Mouse (Mus musculus) adrenal gland, postnatal 14 days (tissue): ENCODE results near the gene Pla2g4d. TPM values are rescaled to one million over a fixed set of nuclear protein-coding genes. Genes with fewer than 3 reads are reported as not detected.

Experiments
- DNase-seq: peaks from one replicate; pipeline ENCODE4 v3.0.0; 2021; ENCODE audit warnings: mixed read lengths
- long read RNA-seq, 2 experiments: library from polyadenylated mRNA; stranded (forward); transcript quantifications; one replicate each; pipeline ENCODE4 v2.0.0; 2021
- total RNA-seq: library from RNA; stranded (reverse); gene quantifications from 2 replicates; pipeline ENCODE4 v1.2.3, GENCODE M21; 2021

The Pla2g4d gene
- not detected in 2 replicates for total RNA-seq
- long read RNA-seq, experiment 1, result 0 reads
- long read RNA-seq, experiment 2, result 0 reads

DNA sequence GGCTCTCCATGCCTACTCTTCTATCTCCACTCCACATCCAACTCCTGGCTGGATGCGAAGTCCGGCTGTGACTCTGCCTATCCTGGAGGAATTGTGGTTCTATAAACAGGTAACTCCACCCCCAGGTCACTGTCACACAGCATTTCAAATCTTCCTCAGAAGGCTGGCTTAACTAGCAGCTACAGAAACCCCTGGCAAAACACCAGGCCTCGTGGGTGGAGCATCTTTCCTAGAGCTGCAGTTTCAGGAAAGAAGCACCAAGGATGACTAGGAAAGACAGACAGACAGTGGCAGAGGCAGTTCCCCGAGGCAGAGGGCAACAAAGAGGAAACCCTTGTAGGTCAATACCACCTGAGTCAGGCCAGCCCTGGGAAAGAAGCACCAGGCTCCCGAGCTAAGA is at the start of gene Pla2g4d:
Gene Pla2g4d (minus strand): TSS at position 203 of the 400 bp plus-strand sequence.
- DNase-seq, result no peak

DNA sequence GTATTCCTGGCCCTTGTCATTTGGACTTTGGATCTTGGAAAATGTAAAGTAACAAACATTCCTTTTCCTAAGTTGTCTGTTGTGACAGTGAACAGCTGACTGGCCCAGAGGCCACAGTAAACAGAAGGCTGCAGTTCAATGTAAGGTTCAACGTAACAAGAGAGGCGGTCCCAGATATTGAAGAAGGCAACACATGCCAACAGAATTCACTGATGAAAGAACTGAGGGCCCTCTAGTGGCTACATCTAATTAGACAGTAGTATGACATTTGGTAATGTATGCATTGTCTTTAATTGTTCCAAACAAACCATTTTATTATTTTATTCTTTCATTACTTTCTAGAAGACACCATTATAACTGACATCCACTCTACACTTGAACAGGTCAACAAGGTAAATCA is 48.9 kb upstream of the Pla2g4d start:
- no peak for DNase-seq

DNA sequence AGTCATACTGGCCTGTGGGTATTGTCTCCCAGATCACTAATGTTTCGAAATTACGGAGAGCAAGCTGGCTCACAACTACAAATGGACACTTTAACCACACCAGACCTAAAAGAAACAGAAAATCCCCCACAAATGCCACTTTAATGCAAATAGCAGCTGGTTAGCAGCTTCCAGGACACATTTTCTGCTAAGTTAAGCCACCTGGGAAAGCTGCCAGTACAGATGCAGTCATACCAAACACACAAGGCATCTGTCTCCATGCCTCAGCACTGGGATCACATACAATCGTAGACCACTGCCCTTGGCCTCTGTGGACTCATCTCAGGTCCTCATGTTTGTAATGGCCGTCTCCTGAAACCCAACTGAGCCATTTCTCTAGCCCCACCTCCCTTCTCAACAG is 42.6 kb upstream of the Pla2g4d start:
- no peak for DNase-seq

DNA sequence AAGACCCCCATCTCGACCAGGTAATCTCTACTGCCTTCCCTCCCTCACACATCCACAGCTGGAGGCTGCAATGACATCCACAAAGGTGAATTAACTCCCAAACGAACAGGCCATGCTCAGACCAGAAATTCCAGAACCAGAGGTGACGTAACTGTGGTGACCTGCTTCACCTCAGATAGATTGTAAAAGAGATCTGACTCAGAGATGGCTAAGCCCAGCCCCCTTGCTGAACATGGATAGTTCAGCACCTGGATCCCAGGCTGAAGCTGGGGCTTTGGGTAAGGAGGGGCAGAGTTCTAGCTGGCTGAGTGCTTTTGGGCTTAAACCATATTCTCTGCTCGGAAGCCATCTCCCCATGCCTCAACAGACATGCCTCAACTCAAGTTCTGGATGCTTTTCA is 26.1 kb upstream of the Pla2g4d start:
- DNase-seq, result no peak

DNA sequence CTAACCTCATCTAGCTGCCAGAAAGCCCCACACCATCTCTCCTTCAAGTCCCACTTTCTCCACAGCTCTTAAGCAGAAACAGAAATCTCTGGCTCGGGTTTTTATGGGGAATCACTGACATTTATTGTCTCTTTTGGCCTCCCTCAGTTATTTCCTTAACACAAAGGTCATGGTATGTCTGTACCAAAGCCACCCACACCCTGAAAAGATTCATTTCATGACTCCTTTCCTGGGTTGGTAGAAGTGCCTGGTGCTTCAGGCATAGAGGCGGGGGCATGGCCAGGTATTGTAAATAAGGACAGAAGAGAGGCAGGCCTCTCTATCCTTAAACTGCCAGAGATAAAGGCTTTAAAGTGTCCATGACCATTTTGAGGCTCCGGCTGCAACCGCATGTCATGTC is 25.5 kb upstream of the Pla2g4d start:
- DNase-seq, result no peak

DNA sequence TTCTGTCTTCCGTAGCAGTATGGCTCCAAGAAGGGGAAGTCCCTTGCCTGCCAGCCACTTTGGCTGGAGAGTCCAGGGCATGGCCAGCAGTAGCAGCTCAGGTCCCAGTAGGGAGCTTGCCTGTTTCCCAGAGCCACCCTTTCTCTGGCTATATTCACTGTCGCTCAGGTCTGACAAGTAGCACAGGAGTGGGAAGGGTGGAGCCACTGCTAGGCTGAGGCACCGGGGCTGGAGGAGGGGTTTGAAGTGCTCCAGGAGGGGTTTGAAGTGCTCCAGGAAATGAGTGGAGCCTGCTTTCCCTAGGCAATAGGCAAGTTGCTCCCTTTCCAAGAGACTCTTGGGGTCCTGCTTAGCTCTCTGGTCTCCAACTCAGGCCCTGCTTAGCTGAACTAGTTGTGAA is 25.0 kb upstream of the Pla2g4d start, which contains the start of gene Pla2g4f:
Gene Pla2g4f (minus strand): TSS at position 190 of the 400 bp plus-strand sequence.
- peak; percentile 12 for DNase-seq

DNA sequence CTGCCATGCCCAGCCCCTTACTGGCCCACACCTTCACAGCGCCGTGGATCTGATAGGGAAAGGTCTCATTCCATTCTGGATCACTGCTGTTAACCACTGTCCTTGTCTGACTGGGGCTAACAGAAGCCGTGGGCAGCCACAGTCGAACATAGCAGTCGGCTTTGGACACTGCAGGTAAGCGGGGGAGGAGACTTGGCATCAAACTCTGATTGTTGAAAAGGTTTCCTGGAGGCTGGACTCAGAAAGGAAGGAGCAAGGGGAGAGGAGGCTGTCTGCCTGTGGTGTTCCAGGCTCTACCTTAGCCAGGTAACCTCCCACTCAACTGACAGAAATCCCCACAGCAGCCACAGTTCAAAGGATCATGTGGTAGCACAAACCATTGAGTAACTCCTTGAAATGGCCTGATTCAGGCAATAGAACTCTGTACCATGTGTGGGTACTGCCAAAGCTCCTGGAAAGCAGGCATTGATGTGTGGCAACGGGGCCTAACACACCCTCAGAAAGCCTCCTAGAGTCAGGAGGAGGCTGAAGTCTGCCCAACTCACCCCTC is 23.4 kb upstream of the Pla2g4d start:
- no peak for DNase-seq

DNA sequence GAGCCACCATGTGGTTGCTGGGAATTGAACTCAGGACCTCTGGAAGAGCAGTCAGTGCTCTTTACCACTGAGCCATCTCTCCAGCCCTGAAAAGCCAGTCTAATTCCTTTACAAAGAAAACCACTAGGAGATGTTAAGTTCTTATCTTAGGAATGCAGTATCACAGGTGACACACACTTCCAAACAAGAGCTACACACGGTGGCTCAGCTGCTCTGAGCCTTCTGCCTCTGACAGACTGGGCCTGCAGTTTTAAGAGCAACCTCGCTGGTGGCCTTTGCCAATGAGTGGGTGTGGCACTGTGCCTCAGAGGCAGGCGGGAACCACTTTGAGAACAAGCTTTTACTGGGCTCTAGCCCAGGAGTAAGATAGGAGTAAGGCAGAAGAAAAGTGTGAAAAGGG is 15.1 kb upstream of the Pla2g4d start:
- no peak for DNase-seq

DNA sequence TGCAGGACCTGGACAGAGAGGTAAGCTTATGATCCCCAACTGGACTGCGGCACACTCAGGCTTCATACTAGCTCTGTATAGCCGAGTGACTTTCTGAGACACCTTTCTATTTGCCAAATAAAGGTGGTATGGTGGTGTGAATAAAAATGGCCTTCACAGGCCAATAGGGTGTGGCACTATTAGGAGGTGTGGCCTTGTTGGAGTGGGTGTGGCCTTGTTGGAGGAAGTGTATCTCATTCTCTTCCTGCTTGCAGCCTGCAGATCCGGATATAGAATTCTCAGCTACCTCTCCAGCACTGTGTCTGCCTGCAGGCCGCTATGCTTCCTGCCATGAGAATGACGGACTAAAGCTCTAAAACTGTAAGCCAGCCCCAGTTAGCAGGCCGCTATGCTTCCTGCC is 12.1 kb upstream of the Pla2g4d start:
- DNase-seq, result no peak

DNA sequence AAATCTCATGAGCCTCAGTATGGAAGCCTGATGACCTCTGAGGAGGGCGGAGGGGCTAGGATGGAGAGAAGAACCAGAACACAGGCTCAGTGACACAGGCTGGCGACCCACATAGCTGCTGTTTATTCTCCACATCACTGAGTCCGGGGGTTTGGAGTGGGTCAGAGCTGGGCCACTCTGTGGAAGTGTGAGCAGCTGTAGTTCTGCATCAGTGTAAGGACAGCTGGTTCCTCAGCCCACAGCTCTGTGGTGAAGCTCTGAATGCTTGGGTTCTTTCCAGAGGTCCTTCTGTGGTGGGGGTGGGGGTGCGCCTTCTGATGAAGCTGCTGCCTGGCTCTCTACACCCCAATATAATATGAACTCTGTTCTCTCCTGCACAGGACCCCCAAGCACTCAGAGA is 10.9 kb upstream of the Pla2g4d start:
- no peak for DNase-seq

DNA sequence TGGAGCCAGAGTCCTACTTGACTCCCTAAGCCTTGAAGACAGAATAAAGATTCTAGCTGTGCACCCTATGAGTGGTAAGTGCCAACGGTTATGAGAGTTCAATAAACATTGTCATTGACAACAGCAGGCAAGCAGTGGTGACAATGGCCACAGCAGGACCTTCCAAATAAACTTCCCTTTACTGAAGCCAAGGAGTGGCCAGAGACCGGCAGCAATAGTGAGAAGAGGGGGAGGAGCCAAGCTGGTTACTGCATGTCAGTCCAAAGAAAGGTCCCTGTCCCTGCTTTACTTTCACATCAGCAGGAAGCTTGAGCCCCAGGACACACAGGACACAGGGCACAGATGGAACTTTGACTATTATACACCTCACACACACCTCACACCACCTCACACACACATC is 7.2 kb upstream of the Pla2g4d start:
- no peak for DNase-seq

DNA sequence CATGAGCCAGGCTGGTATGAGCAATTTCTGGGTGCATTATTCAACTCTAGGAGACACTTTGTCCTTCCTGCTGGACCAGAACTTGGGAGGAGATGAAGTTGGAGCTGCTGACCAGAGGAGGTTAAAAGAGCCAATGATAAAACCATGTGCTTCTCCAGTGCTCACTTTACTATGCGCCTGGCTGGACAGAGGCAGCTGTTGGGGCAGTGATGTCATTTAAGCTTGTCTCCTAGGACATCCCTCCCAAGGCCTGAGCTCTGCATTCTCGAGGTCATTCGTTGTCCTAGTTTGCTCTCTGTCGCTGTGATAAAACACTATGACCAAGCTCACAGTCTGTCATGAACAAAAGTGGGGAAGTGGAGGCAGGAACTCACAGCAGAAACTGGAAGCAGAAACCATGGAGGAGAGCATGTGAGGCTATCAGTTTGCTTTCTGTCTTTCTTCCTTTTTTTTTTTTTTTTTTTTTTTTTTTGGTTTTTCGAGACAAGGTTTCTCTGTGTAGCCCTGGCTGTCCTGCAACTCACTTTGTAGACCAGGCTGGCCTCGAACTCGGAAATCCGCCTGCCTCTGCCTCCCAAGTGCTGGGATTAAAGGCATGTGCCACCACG is 2.6 kb upstream of the Pla2g4d start:
- peak; percentile 53 for DNase-seq

DNA sequence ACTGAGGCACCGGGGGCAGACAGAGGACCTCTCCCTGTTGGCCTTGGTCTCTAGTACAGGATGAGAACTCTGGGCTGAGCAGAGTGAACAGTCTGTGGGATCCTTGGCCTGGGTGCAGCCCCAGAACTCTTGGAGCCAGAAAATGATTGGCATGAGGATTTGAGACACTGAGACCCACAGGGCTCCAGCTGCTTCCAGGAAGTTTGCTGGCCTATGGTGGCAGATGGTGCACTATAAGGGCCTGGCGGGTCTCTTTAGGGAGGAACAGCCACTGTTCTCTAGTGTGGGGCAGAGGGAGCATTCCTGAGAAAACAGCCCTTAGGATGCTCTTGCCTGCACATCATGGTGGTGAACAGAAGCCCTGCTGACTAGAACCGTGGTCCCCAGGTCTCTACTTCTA is 596 bp downstream of the Pla2g4d start:
- DNase-seq, result no peak

DNA sequence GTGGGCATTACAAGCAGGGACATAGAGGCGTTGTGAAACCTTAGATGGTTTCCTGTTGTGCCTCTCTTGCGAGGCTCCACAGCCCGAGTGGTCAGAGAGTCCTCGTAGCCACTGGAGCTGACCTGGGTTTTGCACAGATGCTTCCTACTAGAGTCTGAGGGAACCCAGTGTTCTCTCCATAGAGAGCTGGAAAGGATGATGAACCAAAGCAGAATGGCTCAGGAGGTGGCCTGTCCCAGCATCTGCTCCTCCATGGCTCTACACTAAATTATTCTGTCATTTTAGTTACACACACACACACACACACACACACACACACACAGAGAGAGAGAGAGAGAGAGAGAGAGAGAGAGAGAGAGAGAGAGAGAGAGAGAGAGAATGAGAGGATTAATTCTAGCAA is 3.4 kb downstream of the Pla2g4d start:
- DNase-seq, result no peak

DNA sequence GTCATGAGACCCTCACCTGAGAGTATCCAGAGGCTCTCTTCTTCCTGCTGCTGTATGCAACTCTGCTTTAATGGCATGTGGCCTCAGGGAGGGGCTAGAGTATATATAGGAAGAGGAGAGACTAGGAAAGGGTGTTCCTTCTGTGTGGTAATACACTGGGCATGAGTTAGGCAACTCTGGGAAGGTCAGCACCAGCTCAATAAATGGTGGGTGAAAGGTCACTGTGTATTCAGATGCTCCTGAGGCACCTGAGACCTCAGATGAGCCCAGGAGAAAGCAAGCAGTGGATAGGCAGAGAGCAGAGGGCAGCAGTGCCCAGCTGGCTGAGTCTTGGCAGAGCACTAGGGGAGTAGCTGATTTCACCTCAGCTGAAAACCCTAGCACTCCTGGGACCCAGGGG is 4.3 kb downstream of the Pla2g4d start:
- peak; percentile 10 for DNase-seq

DNA sequence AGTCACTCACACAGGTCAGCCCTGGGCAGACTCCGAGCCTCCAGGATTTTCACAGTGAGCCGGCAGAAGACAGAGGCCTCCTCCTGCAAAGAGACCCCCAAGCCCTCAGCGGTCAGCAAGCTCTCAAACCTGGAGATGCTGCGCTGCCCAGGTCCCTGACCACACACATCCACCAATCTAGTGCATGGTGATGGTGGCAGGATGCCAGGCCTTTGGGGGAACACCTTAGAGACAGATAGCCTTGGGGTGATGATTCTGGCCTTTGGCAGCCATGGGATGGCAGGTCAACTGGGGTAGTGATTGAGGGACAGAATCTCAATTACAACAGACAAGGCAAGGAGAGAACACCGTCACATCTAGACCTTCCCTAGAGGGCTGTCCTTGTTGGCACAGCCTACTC is 4.9 kb downstream of the Pla2g4d start:
- DNase-seq, result peak; percentile 63

DNA sequence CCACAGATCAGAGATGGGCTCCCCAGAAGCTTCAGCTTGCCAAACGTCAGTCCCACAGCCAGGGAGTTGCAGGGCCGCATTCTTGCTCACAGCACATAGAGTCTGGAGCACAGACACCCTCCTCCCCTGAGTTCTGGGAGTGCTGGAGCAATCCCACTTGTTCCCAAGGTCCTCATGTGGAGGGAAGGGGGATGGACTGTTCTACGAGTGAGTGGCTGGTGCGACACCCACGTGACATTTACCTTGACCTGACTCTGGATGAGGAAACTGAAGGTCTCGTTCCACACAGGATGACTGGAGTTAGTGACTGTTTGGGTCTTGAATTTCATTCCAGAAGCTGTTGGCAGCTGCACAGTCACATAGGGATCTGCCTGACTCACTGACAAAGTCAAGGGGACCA is 5.4 kb downstream of the Pla2g4d start:
- peak; percentile 78 for DNase-seq

DNA sequence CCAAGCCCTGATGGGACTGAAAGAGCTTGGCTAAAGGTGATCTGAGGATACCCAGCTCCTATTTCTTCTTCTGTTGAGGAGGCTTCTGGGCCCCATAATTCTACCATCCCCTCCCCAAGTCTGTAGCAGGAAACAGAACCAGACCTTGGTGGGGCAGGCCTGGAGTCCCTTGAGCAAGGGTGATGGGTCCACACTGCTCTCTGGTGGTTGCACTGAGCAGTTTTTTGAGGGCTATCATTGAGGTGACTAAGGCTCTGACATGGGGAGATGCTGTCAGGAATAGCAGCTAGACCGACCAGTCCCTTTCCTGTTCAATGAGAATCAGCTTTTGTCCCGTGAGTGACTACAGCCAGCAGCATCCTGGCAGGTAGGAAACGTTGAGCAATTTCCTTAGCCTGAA is 7.8 kb downstream of the Pla2g4d start:
- peak; percentile 42 for DNase-seq

DNA sequence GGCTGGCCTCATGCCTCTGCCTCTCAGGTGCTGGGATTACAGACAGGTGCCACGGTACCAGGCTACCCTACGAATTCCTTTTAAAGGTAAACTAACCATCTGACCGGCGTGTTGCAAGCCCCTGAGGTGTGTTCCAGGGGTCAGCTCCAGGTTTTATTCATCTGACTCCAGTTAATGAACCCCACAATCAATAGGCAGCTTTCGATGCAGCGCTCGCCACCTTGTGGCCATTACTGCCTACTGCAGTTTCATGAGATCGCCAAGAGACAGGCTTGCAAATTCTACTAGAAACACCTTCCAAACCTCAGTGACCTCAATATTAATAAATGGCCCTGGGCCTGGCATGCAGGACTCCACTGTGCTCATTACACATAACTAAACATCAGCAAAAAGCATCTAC is 9.0 kb downstream of the Pla2g4d start:
- peak; percentile 71 for DNase-seq

DNA sequence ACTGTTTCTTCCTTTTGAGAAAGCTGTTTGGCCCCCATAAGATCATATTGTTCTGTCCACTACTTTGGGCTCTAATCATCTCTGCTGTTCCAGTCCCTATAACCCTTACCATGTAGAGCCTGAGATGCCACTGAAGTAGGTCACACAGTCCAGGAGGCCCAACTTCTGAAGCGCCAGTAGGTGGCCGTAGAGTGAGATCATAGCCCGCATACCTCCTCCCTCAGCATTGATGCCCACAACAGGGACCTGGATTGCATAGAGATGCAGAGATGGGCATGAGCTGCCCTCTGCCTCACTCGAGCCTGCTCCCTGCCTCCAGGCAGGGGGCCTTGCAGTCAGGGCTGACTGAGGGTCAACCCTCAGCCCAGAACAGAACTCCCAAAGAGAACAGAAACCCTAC is 12.0 kb downstream of the Pla2g4d start:
- no peak for DNase-seq

DNA sequence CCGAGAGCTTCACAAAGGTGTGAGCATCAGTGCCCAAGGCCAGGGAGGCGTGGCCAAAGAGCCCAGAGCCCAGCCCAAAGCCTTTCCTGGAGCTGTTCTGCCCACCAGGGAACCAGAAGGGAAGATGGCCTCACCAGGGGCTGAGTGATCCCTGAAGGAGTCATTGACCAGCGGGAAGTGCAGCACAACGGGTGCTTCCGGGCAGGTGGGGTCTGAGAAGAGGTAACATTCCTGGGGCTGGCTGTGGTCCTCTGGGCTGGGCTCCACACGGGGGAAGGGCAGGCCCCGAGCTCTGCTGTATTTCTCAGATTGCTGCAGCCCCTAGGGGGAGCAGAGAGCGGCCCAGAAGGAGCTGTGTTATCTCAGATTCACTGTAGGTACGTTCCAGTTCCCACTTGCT is 20.4 kb downstream of the Pla2g4d start:
- peak; percentile 38 for DNase-seq

DNA sequence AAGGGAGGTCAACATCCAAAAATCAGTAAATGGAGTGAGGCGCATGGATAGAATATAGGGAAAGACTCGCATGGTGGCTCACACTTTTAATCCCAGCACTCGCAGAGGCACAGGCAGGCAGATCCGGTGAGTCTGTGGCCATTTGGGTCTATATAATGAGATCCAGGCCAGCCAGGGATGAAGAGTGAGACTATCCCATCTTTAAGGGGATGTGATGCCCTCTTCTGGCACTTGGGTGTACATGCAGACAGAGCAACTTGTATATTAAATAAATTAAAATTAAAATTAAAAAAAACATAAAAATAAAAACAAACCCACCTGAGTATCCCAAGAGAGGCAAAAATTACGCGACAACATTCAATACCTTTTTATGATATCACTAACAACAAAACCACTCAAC is 23.5 kb downstream of the Pla2g4d start:
- DNase-seq, result peak; percentile 27

DNA sequence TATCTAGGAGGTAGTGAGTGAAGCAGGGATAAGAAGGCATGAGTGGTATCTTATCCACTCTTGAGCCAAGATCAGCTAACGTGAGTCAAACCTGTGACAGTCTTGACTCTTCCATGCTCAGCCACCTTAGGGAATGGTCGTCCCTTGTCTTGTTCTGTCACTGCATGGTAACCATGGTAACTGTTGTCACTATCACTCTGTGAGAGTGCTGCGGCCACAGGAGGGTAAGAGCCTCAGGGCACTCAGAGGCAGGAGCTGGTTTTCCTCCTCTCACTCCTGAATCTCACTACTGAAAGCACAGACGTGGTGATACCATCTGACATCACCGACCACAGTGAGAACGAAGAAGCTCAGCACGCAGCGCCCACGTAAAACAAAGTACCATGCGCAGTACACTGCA is 24.1 kb downstream of the Pla2g4d start:
- no peak for DNase-seq

DNA sequence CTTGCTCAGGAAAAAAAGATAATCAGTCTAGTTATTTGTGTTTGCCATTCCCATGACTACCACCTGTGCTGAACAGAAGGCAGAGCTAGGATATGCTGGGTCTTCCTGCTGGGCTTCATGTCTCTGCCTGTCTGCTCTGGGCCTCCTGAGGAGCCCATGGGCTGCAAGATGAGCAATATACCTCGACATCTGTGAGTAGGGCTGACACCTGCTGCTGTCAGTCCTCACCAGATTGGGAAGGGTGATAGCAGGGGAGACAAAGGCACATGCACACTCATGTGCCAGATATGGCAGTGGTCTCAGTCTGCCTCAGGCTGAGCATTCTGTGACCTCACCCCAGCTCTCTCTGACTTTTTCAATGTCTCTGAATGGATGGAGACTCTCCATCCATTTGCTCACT is 26.1 kb downstream of the Pla2g4d start:
- DNase-seq, result no peak

DNA sequence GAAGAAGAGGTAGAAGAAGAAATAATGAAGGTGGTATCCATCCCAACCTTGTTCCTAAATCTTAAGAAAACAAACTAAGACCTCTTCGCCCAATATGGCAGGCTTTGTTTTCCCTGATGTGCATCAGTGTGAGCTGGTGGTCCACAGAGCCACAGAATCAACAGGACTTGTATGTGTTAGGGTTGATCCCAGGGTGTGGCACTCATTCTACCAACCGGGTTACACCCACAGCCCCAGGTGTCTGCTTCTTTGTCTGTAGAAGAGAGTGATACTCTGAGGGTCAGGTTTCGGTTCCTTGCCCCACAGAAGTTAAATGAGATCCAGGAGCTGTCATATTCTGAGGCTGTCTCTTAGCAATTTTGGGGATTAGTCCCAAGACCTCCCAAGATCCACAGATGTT is 27.7 kb downstream of the Pla2g4d start:
- DNase-seq, result no peak
